Mouse (Mus musculus): ENCODE measurements around the gene Miga1.

Miga1 gene

GRCm38 (mm10) chr3:152239592-152239991, 100.6 kb downstream of the Miga1 start:
- no peak overlapping the region for H3K4me3 ChIP-seq (replicated peaks; ENCODE audit: low read length)
- no peaks in the 10 kb centered on the region for H3K9me3 ChIP-seq (ENCODE audit: low read length)
- no peaks in the 10 kb centered on the region for H3K4me1 ChIP-seq (replicated peaks; ENCODE audit: low read depth, low read length)
- TF ChIP-seq NANOG (IDR thresholded peaks at IDR 0.05; ENCODE audit: borderline replicate concordance, low read length) (no peak), CTCF (conservative IDR thresholded peaks at IDR 0.05; ENCODE audit: low read length) (no peak), POU5F1 (IDR thresholded peaks at IDR 0.05; ENCODE audit: borderline replicate concordance, low read length) (no peak)
- H3K27me3 ChIP-seq (ENCODE audit: insufficient read depth, low read length): no peaks in the 10 kb centered on the region
- peaks cover 59% of the 10 kb centered on the region for H3K36me3 ChIP-seq (ENCODE audit: insufficient read depth, low read length)

- H3K27me3 ChIP-seq (ENCODE audit: insufficient read depth, low read length): no peaks in the 10 kb centered on the region
- TF ChIP-seq POU5F1 (IDR thresholded peaks at IDR 0.05; ENCODE audit: borderline replicate concordance, low read length) (no peak), CTCF (conservative IDR thresholded peaks at IDR 0.05; ENCODE audit: low read length) (no peak), NANOG (IDR thresholded peaks at IDR 0.05; ENCODE audit: borderline replicate concordance, low read length) (no peak)
- no peaks in the 10 kb centered on the region for H3K4me1 ChIP-seq (replicated peaks; ENCODE audit: low read depth, low read length)
- peaks cover 67% of the 10 kb centered on the region for H3K36me3 ChIP-seq (ENCODE audit: insufficient read depth, low read length)
- H3K9me3 ChIP-seq (ENCODE audit: low read length): no peaks in the 10 kb centered on the region
- H3K4me3 ChIP-seq (replicated peaks; ENCODE audit: low read length): no peak overlapping the region
Observed at GRCm38 (mm10) chr3:152238836-152239235, 101.4 kb downstream of the Miga1 start.

DNA sequence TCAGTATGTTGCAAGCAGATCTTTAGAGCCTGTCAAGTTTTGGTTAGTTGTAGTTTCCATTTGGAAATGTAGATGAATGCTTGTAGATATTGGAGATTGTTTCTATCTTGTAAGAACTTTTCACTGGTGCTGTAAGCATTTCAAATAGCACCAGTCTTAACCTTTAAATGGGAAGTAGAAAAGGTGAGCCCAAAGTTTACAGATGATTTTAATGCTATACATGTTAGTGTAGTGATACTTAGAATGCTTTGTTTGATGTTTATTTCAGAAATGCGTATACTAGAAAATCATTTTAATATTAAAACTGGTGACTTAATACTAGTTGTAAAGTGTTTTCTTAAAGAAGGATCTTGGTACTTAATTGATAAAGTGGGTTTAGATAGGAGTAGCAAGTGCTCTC, 104.4 kb downstream of the Miga1 start:
- Histone ChIP-seq H3K4me3 (replicated peaks; ENCODE audit: low read length) (no peak overlapping the region), H3K27me3 (ENCODE audit: insufficient read depth, low read length) (no peaks in the 10 kb centered on the region), H3K36me3 (ENCODE audit: insufficient read depth, low read length) (peaks cover 86% of the 10 kb centered on the region), H3K9me3 (ENCODE audit: low read length) (no peaks in the 10 kb centered on the region), H3K4me1 (replicated peaks; ENCODE audit: low read depth, low read length) (peaks cover 25% of the 10 kb centered on the region)
- no peak for TF ChIP-seq POU5F1 (IDR thresholded peaks at IDR 0.05; ENCODE audit: borderline replicate concordance, low read length)
- TF ChIP-seq CTCF (conservative IDR thresholded peaks at IDR 0.05; ENCODE audit: low read length): no peak
- TF ChIP-seq NANOG (IDR thresholded peaks at IDR 0.05; ENCODE audit: borderline replicate concordance, low read length): no peak

DNA sequence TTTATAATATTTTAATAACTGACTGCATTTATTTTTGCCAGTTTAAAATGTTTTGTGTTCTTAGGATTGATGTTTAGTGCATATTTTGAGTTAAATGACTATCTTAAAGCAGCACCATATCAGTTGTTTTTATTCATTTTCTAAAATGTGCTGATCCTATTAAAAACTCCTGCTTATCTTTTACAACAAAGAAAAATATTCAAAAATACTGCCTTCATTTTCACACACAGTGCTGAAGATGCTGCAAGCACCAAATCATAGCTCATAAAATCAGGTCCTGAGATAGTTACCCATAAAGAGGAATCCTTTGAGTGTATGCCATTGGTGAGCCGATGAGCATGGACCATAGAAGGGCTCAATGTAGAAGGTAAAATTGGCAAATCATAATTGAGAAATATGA, 105.0 kb downstream of the Miga1 start:
- H3K4me3 ChIP-seq (replicated peaks; ENCODE audit: low read length): no peak overlapping the region
- no peak for TF ChIP-seq CTCF (conservative IDR thresholded peaks at IDR 0.05; ENCODE audit: low read length)
- no peak for TF ChIP-seq POU5F1 (IDR thresholded peaks at IDR 0.05; ENCODE audit: borderline replicate concordance, low read length)
- no peak for TF ChIP-seq NANOG (IDR thresholded peaks at IDR 0.05; ENCODE audit: borderline replicate concordance, low read length)

GRCm38 (mm10) chr3:152231333-152232100, 108.7 kb downstream of the Miga1 start:
- Histone ChIP-seq H3K36me3 (ENCODE audit: insufficient read depth, low read length) (peaks cover 96% of the 10 kb centered on the region), H3K4me3 (replicated peaks; ENCODE audit: low read length) (no peak overlapping the region), H3K4me1 (replicated peaks; ENCODE audit: low read depth, low read length) (peaks cover 41% of the 10 kb centered on the region), H3K27me3 (ENCODE audit: insufficient read depth, low read length) (no peaks in the 10 kb centered on the region), H3K9me3 (ENCODE audit: low read length) (no peaks in the 10 kb centered on the region)
- TF ChIP-seq NANOG (IDR thresholded peaks at IDR 0.05; ENCODE audit: borderline replicate concordance, low read length) (peak; percentile 25; the same call in 1 of the 2 replicates), CTCF (conservative IDR thresholded peaks at IDR 0.05; ENCODE audit: low read length) (no peak)

More for the DNA sequence above, 105.0 kb downstream of the Miga1 start:
- Histone ChIP-seq H3K27me3 (ENCODE audit: insufficient read depth, low read length) (no peaks in the 10 kb centered on the region), H3K36me3 (ENCODE audit: insufficient read depth, low read length) (peaks cover 87% of the 10 kb centered on the region), H3K9me3 (ENCODE audit: low read length) (no peaks in the 10 kb centered on the region), H3K4me1 (replicated peaks; ENCODE audit: low read depth, low read length) (peaks cover 25% of the 10 kb centered on the region)

DNA sequence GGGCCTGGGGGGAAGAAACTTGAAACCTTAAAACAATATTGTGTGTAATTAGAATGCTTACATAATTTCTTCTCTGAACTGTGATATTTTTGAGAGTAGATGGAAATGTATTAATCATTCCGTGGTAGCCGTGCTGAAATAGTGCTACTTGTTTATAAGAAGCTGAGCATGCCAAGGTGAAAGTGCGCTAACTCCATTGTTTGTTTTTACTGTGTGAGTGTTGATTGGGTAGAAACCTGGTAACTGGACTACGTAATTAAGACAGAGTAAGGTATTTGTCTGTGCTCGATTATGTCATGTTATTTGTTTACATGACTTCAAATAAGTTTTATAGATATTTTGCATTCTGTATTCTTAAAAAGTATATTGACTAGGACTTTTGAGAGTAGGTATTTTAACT, 110.9 kb downstream of the Miga1 start:
- no peaks in the 10 kb centered on the region for H3K9me3 ChIP-seq (ENCODE audit: low read length)
- H3K4me3 ChIP-seq (replicated peaks; ENCODE audit: low read length): no peak overlapping the region
- H3K4me1 ChIP-seq (replicated peaks; ENCODE audit: low read depth, low read length): peaks cover 41% of the 10 kb centered on the region
- peaks cover 97% of the 10 kb centered on the region for H3K36me3 ChIP-seq (ENCODE audit: insufficient read depth, low read length)
- TF ChIP-seq NANOG (IDR thresholded peaks at IDR 0.05; ENCODE audit: borderline replicate concordance, low read length) (no peak), CTCF (conservative IDR thresholded peaks at IDR 0.05; ENCODE audit: low read length) (no peak), POU5F1 (IDR thresholded peaks at IDR 0.05; ENCODE audit: borderline replicate concordance, low read length) (no peak)
- H3K27me3 ChIP-seq (ENCODE audit: insufficient read depth, low read length): no peaks in the 10 kb centered on the region

- TF ChIP-seq NANOG (IDR thresholded peaks at IDR 0.05; ENCODE audit: borderline replicate concordance, low read length) (no peak), POU5F1 (IDR thresholded peaks at IDR 0.05; ENCODE audit: borderline replicate concordance, low read length) (no peak), CTCF (conservative IDR thresholded peaks at IDR 0.05; ENCODE audit: low read length) (no peak)
- Histone ChIP-seq H3K36me3 (ENCODE audit: insufficient read depth, low read length) (peaks cover 97% of the 10 kb centered on the region), H3K27me3 (ENCODE audit: insufficient read depth, low read length) (no peaks in the 10 kb centered on the region), H3K4me1 (replicated peaks; ENCODE audit: low read depth, low read length) (peaks cover 41% of the 10 kb centered on the region), H3K4me3 (replicated peaks; ENCODE audit: low read length) (no peak overlapping the region), H3K9me3 (ENCODE audit: low read length) (no peaks in the 10 kb centered on the region)
Observed at GRCm38 (mm10) chr3:152228843-152229242, 111.4 kb downstream of the Miga1 start.

DNA sequence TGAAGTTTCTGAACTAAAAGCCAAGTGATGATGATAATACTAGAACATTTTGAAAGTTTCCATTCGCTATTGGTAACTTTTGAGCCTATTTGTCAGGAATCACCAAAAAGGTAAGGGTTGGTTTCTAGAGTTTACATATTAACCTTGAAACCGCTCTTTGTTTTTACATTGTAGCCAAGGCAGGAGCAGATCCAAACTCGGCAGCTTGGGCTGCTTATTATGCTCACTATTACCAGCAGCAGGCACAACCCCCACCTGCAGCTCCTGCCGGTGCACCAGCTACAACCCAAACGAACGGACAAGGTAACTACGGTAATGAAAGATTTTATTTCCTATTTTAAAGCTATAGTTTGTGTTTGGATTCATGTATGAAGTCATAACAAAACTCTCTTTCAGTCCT, 114.3 kb downstream of the Miga1 start:
- H3K4me3 ChIP-seq (replicated peaks; ENCODE audit: low read length): no peak overlapping the region
- H3K9me3 ChIP-seq (ENCODE audit: low read length): no peaks in the 10 kb centered on the region
- H3K4me1 ChIP-seq (replicated peaks; ENCODE audit: low read depth, low read length): peaks cover 15% of the 10 kb centered on the region
- H3K36me3 ChIP-seq (ENCODE audit: insufficient read depth, low read length): peaks cover 97% of the 10 kb centered on the region
- TF ChIP-seq POU5F1 (IDR thresholded peaks at IDR 0.05; ENCODE audit: borderline replicate concordance, low read length) (no peak), CTCF (conservative IDR thresholded peaks at IDR 0.05; ENCODE audit: low read length) (no peak), NANOG (IDR thresholded peaks at IDR 0.05; ENCODE audit: borderline replicate concordance, low read length) (no peak)
- H3K27me3 ChIP-seq (ENCODE audit: insufficient read depth, low read length): no peaks in the 10 kb centered on the region

- H3K27me3 ChIP-seq (ENCODE audit: insufficient read depth, low read length): no peaks in the 10 kb centered on the region
- peaks cover 15% of the 10 kb centered on the region for H3K4me1 ChIP-seq (replicated peaks; ENCODE audit: low read depth, low read length)
- H3K9me3 ChIP-seq (ENCODE audit: low read length): no peaks in the 10 kb centered on the region
- H3K36me3 ChIP-seq (ENCODE audit: insufficient read depth, low read length): peaks cover 99% of the 10 kb centered on the region
- H3K4me3 ChIP-seq (replicated peaks; ENCODE audit: low read length): no peak overlapping the region
- TF ChIP-seq NANOG (IDR thresholded peaks at IDR 0.05; ENCODE audit: borderline replicate concordance, low read length): no peak
- TF ChIP-seq POU5F1 (IDR thresholded peaks at IDR 0.05; ENCODE audit: borderline replicate concordance, low read length): no peak
- TF ChIP-seq CTCF (conservative IDR thresholded peaks at IDR 0.05; ENCODE audit: low read length): 0 out of 2 replicates have a peak, but pooled peaks have one; percentile 6
Observed at GRCm38 (mm10) chr3:152224918-152225317, 115.3 kb downstream of the Miga1 start.

Measured in E14TG2a.4 (cell line).